Mouse (Mus musculus) cortical plate, adult 2 months (tissue): Measurements from ENCODE around the gene Rgl2.

Experiments
- CTCF ChIP-seq: fragments of 200-500 bp; IDR thresholded peaks from 2 replicates; pipeline ENCODE4 v1.5.1; 2011; ENCODE audit warnings: mild to moderate bottlenecking, control low read depth, low read length; ENCODE audit not compliant: insufficient read depth; ENCODE audit errors: extremely low read depth
- POLR2A ChIP-seq: fragments of 200-500 bp; IDR thresholded peaks from 2 replicates; pipeline ENCODE4 v1.6.1; 2011; ENCODE audit warnings: mild to moderate bottlenecking, low read length, control low read depth; ENCODE audit not compliant: insufficient read depth; ENCODE audit errors: extremely low read depth

GRCm38 (mm10) chr17:33924577-33925283, 4.6 kb upstream of the Rgl2 start:
- TF ChIP-seq POLR2A = no peak
- peak; percentile 40 for TF ChIP-seq CTCF
